Mouse (Mus musculus) liver (tissue): ENCODE measurements around the gene Stx6.
"Not testable (repeated sequence)": the region's sequence is repeated elsewhere in the genome, so short reads cannot be mapped to it uniquely, and the experiment has no call there.

Experiments used
- DNase-seq: peaks from one replicate; pipeline ENCODE4 v3.0.0-alpha.2; 2020; ENCODE audit warnings: mixed read lengths

Stx6 gene

DNA sequence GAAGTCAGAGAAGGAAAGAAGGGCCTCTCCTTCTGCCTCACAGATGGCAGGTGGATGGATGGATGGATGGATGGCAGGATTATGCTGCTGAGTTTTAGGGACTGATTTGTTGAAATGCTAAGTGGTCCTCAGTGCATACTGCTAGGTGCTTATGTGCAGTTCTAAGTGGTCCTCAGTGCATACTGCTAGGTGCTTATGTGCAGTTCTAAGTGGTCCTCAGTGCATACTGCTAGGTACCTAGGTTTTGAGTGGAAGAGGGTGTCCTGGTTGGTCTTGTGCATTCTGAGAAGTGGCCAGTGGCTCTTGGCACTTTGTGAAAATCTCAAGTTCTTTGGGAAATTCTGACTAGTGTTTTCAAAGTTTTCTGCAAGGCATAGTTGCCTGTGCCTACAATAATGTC is 11.4 kb downstream of the Stx6 start:
- DNase-seq, result no peak

DNA sequence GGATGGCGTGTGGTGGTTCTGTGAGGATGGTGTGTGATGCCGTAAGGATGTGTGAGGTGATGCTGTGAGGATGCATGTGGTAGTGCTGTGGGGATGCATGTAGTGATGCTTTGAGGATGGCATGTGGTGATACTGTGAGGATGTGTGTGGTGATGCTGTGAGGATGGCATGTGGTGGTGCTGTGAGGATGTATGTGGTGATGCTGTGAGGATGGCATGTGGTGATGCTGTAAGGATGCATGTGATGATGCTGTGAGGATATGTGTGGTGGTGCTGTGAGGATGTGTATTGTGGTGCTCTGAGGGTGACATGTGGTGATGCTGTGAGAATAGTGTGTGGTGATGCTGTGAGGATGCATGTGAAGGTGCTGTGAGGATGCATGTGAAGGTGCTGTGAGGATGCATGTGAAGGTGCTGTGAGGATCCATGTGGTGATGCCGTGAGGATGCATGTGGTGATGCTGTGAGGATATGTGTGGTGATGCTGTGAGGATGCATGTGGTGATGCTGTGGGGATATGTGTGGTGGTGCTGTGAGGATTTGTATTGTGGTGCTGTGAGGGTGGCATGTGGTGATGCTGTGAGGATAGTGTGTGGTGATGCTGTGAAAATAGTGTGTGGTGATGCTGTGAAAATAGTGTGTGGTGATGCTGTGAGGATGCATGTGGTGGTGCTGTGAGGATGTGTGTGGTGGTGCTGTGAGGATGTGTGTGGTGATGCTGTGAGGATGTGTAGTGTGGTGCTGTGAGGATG is 14.6 kb downstream of the Stx6 start:
- no peak for DNase-seq

DNA sequence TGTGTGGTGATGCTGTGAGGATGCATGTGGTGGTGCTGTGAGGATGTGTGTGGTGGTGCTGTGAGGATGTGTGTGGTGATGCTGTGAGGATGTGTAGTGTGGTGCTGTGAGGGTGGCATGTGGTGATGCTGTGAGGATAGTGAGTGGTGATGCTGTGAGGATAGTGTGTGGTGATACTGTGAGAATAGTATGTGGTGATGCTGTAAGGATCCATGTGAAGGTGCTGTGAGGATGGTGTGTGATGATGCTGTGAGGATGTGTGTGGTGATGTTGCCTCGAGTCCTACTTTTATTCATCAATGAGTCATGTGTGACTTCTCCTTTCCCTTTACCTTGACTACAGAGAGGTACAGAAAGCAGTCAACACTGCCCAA is 15.1 kb downstream of the Stx6 start:
- not testable (repeated sequence) for DNase-seq

GRCm38 (mm10) chr1:155174424-155174823 is 15.9 kb downstream of the Stx6 start:
- DNase-seq, result no peak

DNA sequence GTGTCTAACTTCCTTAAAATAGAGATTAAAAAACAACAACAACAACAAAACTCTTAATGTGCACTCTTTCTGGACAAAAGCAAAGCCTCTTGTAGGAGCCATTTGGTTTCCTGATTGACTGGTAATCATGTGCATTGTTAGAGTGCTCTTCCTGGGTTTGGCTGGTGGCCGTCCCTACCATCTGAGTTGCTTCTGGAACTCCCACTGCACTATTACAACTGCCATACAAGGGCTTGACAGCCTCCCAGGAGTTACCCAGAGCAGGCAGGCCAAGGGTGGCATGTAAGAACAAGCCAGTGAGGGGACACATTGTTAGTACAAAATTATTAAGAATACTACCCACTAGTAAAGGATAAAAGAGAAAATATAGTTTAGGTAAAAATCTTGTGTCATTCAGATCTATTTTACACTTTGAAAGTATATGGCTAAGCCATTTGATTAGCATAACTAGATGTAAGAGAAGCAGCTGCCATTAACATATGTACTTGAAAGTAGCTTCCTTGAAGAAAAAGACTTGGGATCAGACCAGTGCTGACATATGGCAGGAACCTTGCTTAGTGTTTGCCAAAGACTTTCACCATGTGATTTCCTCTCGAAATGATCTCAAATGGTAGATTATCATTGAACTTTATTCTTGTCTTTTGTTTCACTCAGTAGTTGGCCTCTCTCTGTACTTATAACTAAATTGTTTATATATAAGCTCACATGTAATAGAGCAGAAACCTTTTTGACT is 19.8 kb downstream of the Stx6 start:
- no peak for DNase-seq

DNA sequence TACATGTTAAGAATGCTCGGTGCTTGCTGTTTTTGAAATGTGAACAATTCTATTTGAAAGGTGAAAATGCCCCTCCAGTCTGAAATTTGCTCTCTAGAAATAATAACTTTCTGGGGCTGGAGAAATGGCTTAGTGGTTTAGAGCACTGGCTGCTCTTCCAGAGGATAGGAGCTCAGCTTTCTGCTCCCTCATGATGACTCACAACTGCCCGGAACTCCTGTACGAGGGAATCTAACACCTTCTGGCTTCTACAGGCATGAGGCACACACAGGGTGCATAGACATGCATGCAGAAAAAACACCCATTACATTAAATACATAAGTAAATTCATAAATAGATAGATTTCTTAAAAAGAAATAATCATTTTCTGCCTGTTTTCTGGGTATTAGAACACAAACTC is 25.7 kb downstream of the Stx6 start:
- DNase-seq, result no peak

GRCm38 (mm10) chr1:155188656-155189055 is 30.1 kb downstream of the Stx6 start:
- no peak for DNase-seq

- no peak for DNase-seq
Measured at GRCm38 (mm10) chr1:155191219-155191618, 32.7 kb downstream of the Stx6 start.

DNA sequence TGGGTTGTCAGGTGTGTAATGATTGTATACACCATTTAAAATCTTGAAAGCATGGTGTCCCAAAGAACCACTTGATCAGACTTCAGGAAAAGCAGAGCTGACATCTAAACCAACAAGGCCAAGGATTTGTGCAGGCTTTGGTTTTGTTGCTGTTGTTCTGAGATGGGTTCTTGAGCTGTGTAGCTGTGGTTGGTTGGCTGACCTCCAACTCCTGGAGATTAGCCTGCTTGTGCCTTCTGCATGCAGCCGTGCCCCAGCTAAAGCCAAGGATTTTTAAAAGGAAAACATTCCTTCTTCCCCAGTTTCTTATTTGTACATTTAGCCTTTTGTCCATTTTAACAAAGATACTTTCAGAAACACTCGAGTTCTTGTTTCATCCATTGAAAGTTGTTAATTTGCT is 33.2 kb downstream of the Stx6 start:
- no peak for DNase-seq

- no peak for DNase-seq
Measured at GRCm38 (mm10) chr1:155192805-155193368, 34.4 kb downstream of the Stx6 start.

DNA sequence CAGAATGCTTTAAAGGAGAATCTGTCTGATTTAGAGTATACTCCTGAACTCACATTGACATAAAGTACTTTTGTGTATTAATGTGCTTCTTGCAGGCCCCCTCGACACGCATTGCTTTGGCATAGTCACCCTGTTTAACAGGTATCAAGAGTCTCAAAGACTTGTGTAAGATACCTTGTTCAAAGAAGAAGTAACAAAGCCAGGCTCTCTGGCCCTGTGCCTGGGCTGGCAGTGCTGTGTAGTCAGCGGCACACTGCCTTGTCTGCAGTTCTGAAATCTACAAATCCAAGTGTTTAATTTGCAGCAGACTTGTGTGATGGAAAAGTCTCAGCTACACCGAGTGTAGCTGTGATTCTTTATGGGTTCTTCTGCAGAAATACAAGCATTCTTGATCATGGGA is 38.2 kb downstream of the Stx6 start:
- DNase-seq, result no peak

GRCm38 (mm10) chr1:155199522-155199921 is 41.0 kb downstream of the Stx6 start:
- DNase-seq, result no peak

DNA sequence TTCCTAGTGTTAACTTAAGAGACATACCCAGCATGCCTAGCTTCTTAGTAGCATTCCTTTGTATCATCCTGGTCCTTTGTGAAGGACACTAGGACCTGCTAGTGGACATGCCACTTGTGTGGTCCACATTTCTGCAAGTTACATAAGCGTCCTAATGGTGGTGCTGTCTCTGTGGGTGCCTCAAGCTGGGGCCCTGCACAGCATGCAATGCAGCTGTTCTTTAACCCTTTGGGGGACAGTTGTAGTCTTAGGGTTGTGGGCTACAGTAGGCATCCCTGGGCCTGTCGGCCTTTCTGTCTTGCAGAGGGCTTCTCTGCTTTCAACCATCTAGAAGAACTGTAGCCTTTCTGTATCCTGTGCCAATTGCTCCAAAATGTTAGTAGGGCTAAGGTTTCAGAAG is 42.5 kb downstream of the Stx6 start:
- DNase-seq, result no peak

DNA sequence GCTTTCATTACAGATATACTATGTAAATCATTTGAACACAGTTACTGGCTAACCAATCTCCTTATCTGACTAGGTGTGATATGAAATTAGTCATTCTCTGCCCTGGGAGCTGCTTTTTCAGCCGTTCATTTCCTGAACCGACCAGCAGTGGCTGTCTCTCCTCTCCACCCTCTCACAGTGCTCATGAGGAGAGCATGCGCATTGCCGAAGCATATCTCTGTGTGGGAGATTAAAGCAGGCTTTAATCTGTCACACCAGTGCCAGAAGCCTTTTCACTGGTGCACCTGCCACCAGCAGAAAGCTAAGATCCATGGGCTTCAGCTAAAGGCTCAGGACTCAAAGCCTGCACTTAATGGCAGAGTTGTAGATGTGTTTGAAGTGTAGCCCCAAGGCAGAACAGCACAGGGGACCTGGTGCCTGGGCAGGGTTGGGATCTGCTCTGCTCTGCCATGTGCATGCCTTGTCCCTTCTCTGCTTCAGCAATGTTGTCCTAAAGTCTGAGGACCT is 42.9 kb downstream of the Stx6 start:
- no peak for DNase-seq

GRCm38 (mm10) chr1:155201914-155202313 is 43.4 kb downstream of the Stx6 start:
- no peak for DNase-seq

- no peak for DNase-seq
Measured at GRCm38 (mm10) chr1:155202472-155202871, 44.0 kb downstream of the Stx6 start.

- no peak for DNase-seq
Measured at GRCm38 (mm10) chr1:155203101-155203500, 44.6 kb downstream of the Stx6 start.

DNA sequence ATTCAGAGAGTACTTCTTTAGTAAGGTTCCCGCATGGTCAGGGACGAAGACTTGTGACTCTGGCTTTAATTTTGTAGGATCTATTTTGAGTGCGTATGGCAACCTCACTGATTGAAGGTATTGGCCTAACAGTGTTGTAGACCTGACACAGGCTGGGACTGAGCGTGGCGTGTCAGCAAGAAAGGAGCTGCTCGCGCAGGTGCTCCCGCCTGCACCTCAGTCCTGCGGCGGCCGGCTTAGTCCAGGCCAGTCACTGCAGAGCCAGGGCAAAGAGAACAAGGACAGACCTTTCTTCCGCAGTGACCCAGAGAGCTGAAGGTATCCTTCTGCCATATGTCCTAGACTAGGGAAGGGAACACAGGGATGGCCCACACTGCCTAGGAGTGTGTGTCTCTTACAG is 45.4 kb downstream of the Stx6 start:
- DNase-seq, result no peak

GRCm38 (mm10) chr1:155204560-155205162 is 46.1 kb downstream of the Stx6 start:
- DNase-seq, result no peak

GRCm38 (mm10) chr1:155205311-155205710 is 46.8 kb downstream of the Stx6 start:
- DNase-seq, result no peak

DNA sequence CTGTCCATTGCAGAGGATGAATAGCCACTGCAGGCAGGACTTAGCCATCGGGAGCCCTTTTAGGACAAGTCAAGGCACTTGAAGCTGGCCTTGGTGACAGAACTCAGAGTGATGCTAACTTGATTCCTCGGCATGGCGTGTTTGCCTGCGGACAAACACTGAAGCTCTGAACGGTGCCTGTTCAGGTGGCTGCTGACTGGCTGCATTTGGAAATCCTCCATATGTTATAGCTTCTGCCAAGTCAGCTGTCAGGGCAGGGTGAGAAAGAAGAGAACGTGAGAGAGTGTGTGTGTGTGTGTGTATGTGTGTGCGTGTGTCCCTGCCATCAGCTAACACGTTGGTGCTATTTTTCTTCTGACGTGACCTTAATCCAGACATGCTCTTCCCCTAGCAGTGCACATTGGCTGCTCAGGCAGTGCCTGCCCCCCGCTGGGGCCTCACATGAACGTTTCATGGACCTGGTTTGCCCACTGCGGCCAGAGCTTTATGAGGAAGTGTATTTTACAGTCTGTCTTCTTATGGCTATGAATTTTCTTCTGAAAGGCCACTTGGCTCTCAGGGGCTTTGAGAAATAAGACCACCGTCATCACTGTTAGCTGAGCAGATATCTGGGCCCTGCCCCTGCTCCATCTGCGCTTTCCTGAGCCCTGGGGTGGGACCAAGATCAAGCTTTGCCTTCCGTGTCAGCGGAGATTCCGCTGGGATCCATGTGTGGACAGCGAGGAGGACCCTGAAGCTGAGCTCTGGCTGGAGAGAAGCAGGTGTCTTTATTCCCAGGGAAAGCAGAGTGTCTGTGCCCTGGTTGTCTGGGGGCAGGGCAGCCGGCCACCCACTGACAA is 47.5 kb downstream of the Stx6 start:
- no peak for DNase-seq

DNA sequence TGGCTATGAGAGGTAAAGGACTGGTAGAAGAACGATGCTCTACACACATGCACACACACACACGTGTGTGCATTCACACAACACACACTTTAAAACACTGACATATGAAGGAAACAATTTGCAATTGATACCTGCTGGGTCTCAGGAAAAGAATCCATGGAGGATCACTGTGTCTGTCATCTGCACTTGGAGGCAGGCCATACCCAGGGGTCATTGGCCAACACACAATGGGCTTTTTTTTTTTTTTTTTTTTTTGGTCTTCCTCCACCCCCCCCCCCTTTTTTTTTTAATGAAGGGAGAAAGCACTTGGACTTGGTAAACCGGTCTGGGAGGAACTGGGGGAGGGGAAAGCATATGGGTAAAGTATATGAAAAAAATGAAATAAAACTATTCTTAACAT is 49.3 kb downstream of the Stx6 start:
- no peak for DNase-seq
